Mouse (Mus musculus) liver, postnatal 0 days (tissue): Measurements from ENCODE around the gene Sgpp2.

Source experiments
- CTCF ChIP-seq: sonication (generic); IDR thresholded peaks from 2 replicates; pipeline ENCODE4 v1.5.1; 2016; ENCODE audit warnings: antibody characterized with exemption, low read depth
- EP300 ChIP-seq: IDR thresholded peaks from 2 replicates; pipeline ENCODE4 v1.6.1; 2016; ENCODE audit warnings: antibody characterized with exemption, low read depth, mild to moderate bottlenecking

DNA sequence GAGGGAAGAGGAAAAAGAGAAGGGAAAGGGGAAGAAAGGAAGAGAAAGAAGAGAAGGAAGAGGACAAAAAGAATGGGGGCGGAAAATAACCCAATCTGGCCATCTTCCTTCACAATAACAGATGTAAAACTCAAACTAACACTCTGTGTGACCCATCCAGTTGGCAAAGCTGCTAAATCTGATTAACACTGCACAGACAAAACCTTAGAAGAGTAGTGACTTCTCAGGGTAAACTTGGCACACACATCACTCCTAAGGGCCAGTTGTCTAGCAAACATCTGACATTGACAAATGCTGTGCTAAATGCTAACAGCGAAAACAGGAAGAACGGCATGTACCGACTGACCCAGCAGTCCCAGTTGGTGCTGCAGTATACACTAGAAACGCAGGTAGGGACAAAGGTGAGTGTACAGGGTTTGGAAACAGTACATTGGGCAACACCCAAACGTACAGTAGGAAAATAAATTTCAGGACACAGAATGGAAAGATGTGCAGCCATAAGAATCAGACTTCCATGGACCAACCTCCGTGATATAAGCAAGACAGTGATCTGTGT, 10.4 kb upstream of the Sgpp2 start:
- TF ChIP-seq CTCF (no peak), EP300 (peak; percentile 70; the same call in 1 of the 2 replicates)
